Mouse (Mus musculus): ENCODE measurements around the gene Arid2. TPM values are rescaled to one million over a fixed set of nuclear protein-coding genes. Genes with fewer than 3 reads are reported as not detected.

Arid2 gene
- polyA plus RNA-seq, 1 experiment from 2014 or later: 25.9 TPM

DNA sequence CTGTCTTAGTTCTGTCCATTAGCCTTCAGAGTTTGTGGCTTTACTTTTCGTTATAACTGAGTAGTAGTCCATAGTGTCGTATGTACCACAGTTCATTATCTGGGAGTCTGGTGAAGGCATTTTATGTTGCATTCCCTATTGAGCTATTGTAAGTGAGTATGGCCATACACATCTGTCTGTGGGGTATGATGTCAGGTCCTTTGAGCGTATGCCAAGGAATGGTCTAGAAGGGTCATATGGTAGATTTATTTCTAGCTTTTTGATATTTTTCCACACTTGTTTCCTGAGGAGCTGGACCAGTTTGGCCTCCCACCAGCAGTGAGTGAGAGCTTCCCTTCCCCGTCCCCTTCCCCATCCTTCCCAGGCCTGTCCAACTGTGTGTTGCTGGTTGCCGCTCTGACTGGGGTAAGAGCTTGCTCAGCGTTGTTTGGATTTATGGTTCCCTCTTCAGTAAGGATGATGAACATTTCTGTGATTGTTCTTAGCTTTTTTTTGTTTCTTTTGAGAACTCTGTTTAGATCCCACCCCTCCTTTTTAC is 58.1 kb downstream of the Arid2 start:
- Histone ChIP-seq H3K4me1 (peaks cover 5% of the 10 kb centered on the region), H3K27me3 (no peaks in the 10 kb centered on the region), H3K9ac (no peak overlapping the region), H3K4me3 (no peak overlapping the region), H3K4me2 (no peak overlapping the region), H3K36me3 (no peaks in the 10 kb centered on the region; the same call in none of the 2 replicates), H3K27ac (no peak overlapping the region), H3K9me3 (no peaks in the 10 kb centered on the region)
- no peak for ATAC-seq (ENCODE audit: insufficient number of reproducible peaks, insufficient read depth, low FRiP score, low TSS enrichment, low read depth)
- 91% methylated on average over 6 of the region's 6 CpGs for WGBS

DNA sequence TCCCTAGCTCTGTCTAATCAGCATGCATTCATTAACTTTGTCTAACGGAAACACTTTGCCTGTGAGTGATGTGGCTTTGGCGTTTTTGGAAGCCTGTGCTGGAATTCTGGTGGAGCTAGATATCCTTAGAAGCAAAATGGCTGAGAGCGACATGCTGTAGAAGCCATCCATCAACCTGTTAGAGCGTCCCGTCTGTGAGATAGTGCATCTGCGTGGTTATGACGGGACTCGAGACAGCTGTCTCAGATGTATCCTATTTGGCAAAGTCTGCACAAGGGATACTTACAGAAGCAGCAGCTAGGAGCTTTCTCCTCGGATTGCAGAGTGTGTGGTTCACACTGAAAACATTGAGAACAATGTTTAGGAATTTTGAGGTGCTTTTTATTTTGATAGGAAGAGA is 64.1 kb downstream of the Arid2 start:
- H3K9ac ChIP-seq: no peak overlapping the region
- WGBS: 92% methylated on average over 9 of the region's 9 CpGs
- ATAC-seq (ENCODE audit: insufficient number of reproducible peaks, insufficient read depth, low FRiP score, low TSS enrichment, low read depth): no peak
- H3K4me2 ChIP-seq: no peak overlapping the region
- H3K4me1 ChIP-seq: no peaks in the 10 kb centered on the region
- H3K36me3 ChIP-seq: peaks cover 42% of the 10 kb centered on the region
- no peak overlapping the region for H3K27ac ChIP-seq
- H3K27me3 ChIP-seq: no peaks in the 10 kb centered on the region
- peaks cover 4% of the 10 kb centered on the region; the same call in 1 of the 2 replicates for H3K9me3 ChIP-seq
- no peak overlapping the region for H3K4me3 ChIP-seq

DNA sequence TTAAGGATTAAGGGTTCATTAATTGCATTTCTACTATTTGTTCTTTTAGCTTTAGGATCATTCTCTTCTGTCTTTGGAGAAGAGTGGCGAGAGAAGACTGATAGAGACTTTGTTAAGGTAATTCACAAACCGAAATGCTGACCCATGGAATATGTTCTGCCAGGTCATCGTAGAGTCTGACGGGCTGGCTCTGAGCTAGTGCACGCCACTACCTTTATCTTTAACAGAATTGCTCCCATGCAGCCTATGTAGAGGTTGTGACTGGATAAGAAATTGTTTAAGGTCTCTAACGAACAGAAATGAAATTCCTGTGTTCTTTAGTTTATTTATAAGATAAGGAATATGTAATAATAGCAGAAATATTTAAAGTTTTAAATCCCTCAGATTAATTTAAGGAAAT is 71.6 kb downstream of the Arid2 start:
- no peaks in the 10 kb centered on the region for H3K9me3 ChIP-seq
- peaks cover 59% of the 10 kb centered on the region for H3K36me3 ChIP-seq
- no peaks in the 10 kb centered on the region for H3K27me3 ChIP-seq
- no peaks in the 10 kb centered on the region for H3K4me1 ChIP-seq
- H3K9ac ChIP-seq: no peak overlapping the region
- no peak for ATAC-seq (ENCODE audit: insufficient number of reproducible peaks, insufficient read depth, low FRiP score, low TSS enrichment, low read depth)
- WGBS: 93% methylated on average over 6 of the region's 6 CpGs
- no peak overlapping the region for H3K4me2 ChIP-seq
- H3K27ac ChIP-seq: no peak overlapping the region
- no peak overlapping the region for H3K4me3 ChIP-seq

DNA sequence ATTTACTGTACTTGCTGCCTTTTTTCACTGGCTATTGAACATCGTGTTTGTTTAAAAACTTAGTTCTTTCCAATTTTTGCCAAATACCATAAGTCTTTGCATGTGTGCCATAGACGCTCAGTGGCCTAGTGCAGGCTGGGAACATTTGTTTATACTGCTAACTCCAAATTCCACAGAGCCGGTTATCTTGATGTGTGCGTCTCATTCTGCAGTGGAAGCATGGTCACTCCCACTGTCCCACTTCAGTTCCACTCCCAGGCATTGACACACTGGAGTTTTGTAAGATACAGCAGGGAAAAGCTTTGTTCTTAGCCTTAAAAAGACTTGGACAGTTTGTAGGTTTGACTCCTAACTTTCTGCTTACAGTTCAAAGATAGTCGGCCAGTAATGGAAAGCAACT is 73.3 kb downstream of the Arid2 start:
- Histone ChIP-seq H3K4me3 (no peak overlapping the region), H3K27ac (no peak overlapping the region), H3K27me3 (no peaks in the 10 kb centered on the region), H3K4me1 (no peaks in the 10 kb centered on the region), H3K9ac (no peak overlapping the region), H3K36me3 (peaks cover 66% of the 10 kb centered on the region), H3K4me2 (no peak overlapping the region), H3K9me3 (no peaks in the 10 kb centered on the region)
- no peak for ATAC-seq (ENCODE audit: insufficient number of reproducible peaks, insufficient read depth, low FRiP score, low TSS enrichment, low read depth)
- 87% methylated on average over 5 of the region's 5 CpGs for WGBS

DNA sequence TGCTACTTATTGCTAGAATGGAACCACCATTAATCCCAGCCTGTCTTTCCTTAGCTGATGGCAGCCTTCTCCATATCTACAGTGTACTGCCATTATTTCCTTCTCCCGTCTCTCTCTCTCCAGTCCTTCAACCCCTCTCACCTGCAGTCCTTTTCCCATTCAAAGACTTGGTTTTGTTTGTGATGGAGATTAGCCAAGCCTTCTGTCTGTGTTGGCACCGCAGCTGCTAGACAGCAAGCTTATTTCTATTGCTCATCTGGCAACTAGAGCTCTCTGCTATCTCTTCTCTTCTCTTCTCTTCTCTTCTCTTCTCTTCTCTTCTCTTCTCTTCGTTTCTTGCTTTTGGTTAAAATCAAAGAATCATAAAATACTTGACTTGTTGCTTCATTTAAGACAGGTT is 78.0 kb downstream of the Arid2 start:
- Histone ChIP-seq H3K9me3 (no peaks in the 10 kb centered on the region), H3K27me3 (no peaks in the 10 kb centered on the region), H3K36me3 (peaks cover 87% of the 10 kb centered on the region), H3K4me1 (no peaks in the 10 kb centered on the region), H3K4me3 (no peak overlapping the region), H3K27ac (no peak overlapping the region), H3K4me2 (no peak overlapping the region), H3K9ac (no peak overlapping the region)
- no peak for ATAC-seq (ENCODE audit: insufficient number of reproducible peaks, insufficient read depth, low FRiP score, low TSS enrichment, low read depth)
- WGBS: 86% methylated on average over 3 of the region's 3 CpGs

DNA sequence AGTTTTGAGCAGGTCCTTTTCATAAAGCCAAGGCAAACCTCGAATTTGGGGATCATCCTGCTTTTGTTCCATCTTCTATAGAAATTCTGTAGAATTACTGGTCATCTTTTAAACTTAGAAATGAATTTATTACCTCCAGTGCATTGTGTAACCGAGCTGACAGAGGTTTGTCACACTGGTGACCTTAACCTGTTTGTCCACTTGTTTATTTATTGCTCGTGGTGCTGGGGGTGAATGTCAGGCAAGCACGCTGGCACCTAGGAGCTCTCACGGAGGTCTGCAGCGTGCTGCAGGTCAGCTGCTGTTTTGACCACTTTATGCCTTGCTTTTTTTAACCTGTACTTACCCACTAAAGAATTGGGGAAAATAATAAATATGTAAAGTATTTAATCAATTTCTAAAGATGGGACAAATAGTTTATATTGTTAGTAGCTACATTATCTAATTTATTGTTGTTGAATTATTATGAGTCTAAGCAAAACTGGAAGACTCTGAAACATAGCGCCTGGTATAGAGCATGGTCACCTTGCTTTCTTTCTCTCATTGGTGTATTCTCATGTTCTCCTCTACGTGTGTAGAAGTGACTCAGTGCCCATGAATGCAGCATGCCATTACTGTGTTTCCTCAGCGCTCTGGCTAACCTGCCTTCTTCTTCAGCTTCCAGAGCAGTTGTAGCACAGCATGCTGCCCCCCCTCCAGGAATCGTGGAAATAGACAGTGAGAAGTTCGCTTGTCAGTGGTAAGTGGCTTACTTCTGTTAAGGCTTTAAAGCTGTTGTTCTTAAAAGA is 79.1 kb downstream of the Arid2 start:
- Histone ChIP-seq H3K4me2 (no peak overlapping the region), H3K27ac (no peak overlapping the region), H3K36me3 (peaks cover 90% of the 10 kb centered on the region), H3K9me3 (no peaks in the 10 kb centered on the region), H3K27me3 (no peaks in the 10 kb centered on the region), H3K4me3 (no peak overlapping the region), H3K9ac (no peak overlapping the region), H3K4me1 (no peaks in the 10 kb centered on the region)
- no peak for ATAC-seq (ENCODE audit: insufficient number of reproducible peaks, insufficient read depth, low FRiP score, low TSS enrichment, low read depth)
- WGBS: 89% methylated on average over 11 of the region's 11 CpGs

DNA sequence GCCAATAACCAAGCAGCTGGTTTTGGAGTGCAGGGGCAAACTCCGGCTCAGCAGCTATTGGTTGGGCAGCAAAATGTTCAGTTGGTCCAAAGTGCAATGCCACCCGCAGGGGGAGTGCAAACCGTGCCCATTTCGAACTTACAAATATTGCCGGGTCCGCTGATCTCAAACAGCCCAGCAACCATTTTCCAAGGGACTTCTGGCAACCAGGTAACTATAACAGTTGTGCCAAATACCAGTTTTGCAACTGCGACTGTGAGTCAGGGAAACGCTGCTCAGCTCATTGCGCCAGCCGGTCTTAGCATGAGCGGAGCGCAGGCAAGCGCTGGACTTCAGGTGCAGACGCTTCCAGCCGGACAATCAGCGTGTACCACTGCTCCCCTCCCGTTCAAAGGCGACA is 84.0 kb downstream of the Arid2 start:
- H3K27ac ChIP-seq: no peak overlapping the region
- ATAC-seq (ENCODE audit: insufficient number of reproducible peaks, insufficient read depth, low FRiP score, low TSS enrichment, low read depth): no peak
- peaks cover 73% of the 10 kb centered on the region for H3K36me3 ChIP-seq
- WGBS: 95% methylated on average over 18 of the region's 18 CpGs
- H3K4me3 ChIP-seq: no peak overlapping the region
- H3K4me2 ChIP-seq: no peak overlapping the region
- no peak overlapping the region for H3K9ac ChIP-seq
- no peaks in the 10 kb centered on the region for H3K9me3 ChIP-seq
- no peaks in the 10 kb centered on the region for H3K4me1 ChIP-seq
- H3K27me3 ChIP-seq: no peaks in the 10 kb centered on the region

DNA sequence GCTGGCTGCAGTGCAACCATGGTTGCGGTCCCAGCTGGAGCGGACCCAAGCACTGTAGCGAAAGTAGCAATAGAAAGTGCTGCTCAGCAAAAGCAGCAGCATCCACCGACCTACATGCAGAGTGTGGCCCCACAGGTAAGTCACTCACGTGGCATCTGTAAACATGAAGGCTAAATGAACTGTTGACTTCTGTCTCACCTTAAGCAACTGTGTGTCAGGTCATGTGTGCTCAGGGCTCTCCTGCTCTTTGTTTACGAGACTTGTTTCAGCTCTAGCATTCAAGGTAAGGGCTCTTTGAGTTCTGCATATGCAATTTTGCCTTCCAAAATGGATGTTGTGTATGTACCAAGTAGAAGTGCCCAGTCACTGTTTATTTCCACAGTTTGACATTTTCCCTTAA is 85.3 kb downstream of the Arid2 start:
- no peak overlapping the region for H3K4me2 ChIP-seq
- peaks cover 75% of the 10 kb centered on the region for H3K36me3 ChIP-seq
- H3K4me1 ChIP-seq: 0 out of 2 replicates have a peak, but pooled peaks cover 5% of the 10 kb centered on the region
- whole genome bisulfite sequencing: 96% methylated on average over 6 of the region's 6 CpGs
- no peak overlapping the region for H3K4me3 ChIP-seq
- H3K27ac ChIP-seq: no peak overlapping the region
- no peak overlapping the region for H3K9ac ChIP-seq
- ATAC-seq (ENCODE audit: insufficient number of reproducible peaks, insufficient read depth, low FRiP score, low TSS enrichment, low read depth): no peak
- no peaks in the 10 kb centered on the region for H3K27me3 ChIP-seq
- H3K9me3 ChIP-seq: no peaks in the 10 kb centered on the region

DNA sequence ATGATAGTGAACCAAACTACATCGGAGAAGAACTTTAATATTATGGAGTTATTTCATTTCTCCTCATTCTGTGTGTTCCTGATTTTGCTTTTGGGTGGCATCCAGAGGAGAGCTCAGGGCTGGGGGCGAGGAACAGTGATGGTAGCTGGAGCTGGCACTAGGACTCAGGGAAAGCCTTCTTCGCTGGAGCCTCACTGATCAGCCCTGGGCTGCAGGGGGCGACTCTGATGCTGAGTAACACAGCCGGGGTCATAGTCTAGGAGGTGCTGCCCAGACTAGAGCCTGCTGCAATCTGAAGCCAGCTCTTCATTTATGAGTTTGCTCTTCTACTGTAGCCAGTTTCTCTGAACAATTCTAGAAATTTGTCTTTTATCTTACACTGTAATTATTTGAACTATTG is 85.8 kb downstream of the Arid2 start:
- 89% methylated on average over 5 of the region's 5 CpGs for WGBS
- no peak overlapping the region for H3K27ac ChIP-seq
- H3K4me1 ChIP-seq: 0 out of 2 replicates have a peak, but pooled peaks cover 5% of the 10 kb centered on the region
- ATAC-seq (ENCODE audit: insufficient number of reproducible peaks, insufficient read depth, low FRiP score, low TSS enrichment, low read depth): no peak
- H3K9me3 ChIP-seq: no peaks in the 10 kb centered on the region
- no peak overlapping the region for H3K9ac ChIP-seq
- H3K4me2 ChIP-seq: no peak overlapping the region
- H3K36me3 ChIP-seq: peaks cover 75% of the 10 kb centered on the region
- H3K27me3 ChIP-seq: no peaks in the 10 kb centered on the region
- H3K4me3 ChIP-seq: no peak overlapping the region

DNA sequence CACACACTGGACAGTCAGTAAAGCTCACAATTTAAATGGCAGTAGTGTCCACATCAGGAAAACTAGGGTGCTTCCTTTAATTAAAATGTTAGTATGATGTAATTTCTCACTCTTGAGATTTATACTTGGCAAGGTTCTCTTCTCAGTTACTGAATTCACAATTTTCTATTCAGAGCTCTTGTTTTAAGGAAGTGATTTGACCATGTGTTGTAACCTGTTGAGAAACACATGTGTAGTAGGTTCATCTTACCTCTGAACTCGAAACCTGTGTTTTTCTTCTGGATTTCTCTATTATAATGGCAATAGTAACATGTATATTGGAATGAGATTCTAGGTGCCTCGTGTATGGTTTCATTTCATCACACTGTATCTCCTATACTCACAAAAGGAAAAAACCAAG is 88.9 kb downstream of the Arid2 start:
- H3K27ac ChIP-seq: no peak overlapping the region
- H3K9me3 ChIP-seq: no peaks in the 10 kb centered on the region
- no peak for ATAC-seq (ENCODE audit: insufficient number of reproducible peaks, insufficient read depth, low FRiP score, low TSS enrichment, low read depth)
- H3K27me3 ChIP-seq: no peaks in the 10 kb centered on the region
- H3K4me3 ChIP-seq: no peak overlapping the region
- 86% methylated on average over 2 of the region's 2 CpGs for WGBS
- 0 out of 2 replicates have a peak, but pooled peaks cover 5% of the 10 kb centered on the region for H3K4me1 ChIP-seq
- H3K4me2 ChIP-seq: no peak overlapping the region
- H3K9ac ChIP-seq: no peak overlapping the region
- H3K36me3 ChIP-seq: peaks cover 63% of the 10 kb centered on the region

DNA sequence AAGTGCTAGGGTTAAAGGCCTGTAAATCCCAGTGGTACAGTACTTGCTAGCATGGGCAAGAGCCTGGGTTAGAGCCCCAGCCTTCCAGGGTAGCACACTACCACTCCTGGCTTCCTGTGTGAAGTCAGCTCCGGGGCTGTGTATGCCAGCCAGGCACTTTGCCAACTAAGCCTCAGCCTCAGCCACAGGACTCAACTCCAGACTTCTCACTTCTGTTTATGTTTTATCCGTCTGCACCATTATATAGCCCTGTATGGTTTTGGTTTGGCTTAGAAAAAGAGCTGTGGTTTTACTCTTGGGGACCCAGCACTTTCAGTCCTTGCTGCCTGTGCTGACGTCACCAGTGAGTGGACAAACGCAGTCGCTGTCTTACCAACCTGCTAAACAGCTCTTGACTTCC is 89.9 kb downstream of the Arid2 start:
- WGBS: 63% methylated on average over 5 of the region's 5 CpGs
- H3K9me3 ChIP-seq: no peaks in the 10 kb centered on the region
- no peak overlapping the region for H3K9ac ChIP-seq
- H3K4me1 ChIP-seq: 0 out of 2 replicates have a peak, but pooled peaks cover 5% of the 10 kb centered on the region
- no peak overlapping the region for H3K4me2 ChIP-seq
- H3K36me3 ChIP-seq: peaks cover 59% of the 10 kb centered on the region
- ATAC-seq (ENCODE audit: insufficient number of reproducible peaks, insufficient read depth, low FRiP score, low TSS enrichment, low read depth): peak; percentile 20; the same call in 1 of the 2 replicates
- no peak overlapping the region for H3K27ac ChIP-seq
- H3K4me3 ChIP-seq: no peak overlapping the region
- no peaks in the 10 kb centered on the region for H3K27me3 ChIP-seq

DNA sequence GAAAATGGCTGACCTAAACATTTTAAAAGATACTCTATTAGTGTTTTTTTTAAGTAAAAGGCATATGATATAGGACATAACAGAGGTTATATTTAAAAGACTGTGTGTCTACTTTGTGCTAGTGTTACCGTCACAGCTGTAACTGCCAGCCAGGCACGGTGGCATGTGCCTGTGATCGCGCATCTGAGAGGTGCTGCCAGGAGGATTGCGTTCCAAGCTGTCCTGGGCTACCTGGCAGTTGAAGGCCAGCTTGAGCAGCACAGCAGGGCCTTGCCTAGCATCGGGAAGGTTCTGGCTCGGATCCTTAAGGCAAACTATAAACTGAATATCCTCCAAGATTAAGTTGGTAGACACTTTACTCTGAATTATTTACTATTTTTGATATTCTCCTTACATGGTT is 90.4 kb downstream of the Arid2 start:
- no peak for ATAC-seq (ENCODE audit: insufficient number of reproducible peaks, insufficient read depth, low FRiP score, low TSS enrichment, low read depth)
- H3K4me3 ChIP-seq: no peak overlapping the region
- no peaks in the 10 kb centered on the region for H3K9me3 ChIP-seq
- H3K27me3 ChIP-seq: no peaks in the 10 kb centered on the region
- H3K36me3 ChIP-seq: peaks cover 59% of the 10 kb centered on the region
- no peak overlapping the region for H3K9ac ChIP-seq
- 0 out of 2 replicates have a peak, but pooled peaks cover 5% of the 10 kb centered on the region for H3K4me1 ChIP-seq
- 0 out of 2 replicates have a peak overlapping the region, but pooled peaks have one; percentile 18 for H3K27ac ChIP-seq
- H3K4me2 ChIP-seq: no peak overlapping the region
- 93% methylated on average over 7 of the region's 7 CpGs for WGBS

Measured in embryonic facial prominence, embryonic 13.5 days (tissue).